Mouse (Mus musculus) adrenal gland, adult (tissue): ENCODE results near the gene Ifrd1.

Experiments used
- DNase-seq, 2 experiments: peaks; one replicate each; pipeline ENCODE4 v3.0.0; 2022 to 2023; ENCODE audit warnings: low spot score in 1 of 2; ENCODE audit not compliant: inconsistent age in 2 of 2

Ifrd1 gene

DNA sequence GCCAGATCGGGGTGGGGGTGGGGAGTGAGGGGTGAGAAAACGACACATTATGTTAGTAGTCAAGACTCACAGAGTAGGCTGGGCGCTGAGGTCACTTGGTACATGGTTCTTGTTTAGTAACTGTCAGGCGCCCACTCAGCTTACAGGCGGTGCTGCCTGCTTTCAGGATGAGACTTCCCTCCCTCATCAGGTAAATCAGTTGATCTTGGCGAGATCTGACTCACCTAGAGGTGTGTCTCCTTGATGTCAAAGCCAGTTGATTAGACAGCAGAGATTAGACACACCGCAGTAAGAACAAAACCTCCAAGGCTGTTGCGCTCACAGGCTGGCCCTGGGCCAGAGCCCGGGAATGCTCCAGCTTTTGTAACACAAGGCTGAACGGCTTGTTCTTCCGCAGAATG is 4.5 kb downstream of the Ifrd1 start:
- DNase-seq, result peak; percentile 93 to 96

DNA sequence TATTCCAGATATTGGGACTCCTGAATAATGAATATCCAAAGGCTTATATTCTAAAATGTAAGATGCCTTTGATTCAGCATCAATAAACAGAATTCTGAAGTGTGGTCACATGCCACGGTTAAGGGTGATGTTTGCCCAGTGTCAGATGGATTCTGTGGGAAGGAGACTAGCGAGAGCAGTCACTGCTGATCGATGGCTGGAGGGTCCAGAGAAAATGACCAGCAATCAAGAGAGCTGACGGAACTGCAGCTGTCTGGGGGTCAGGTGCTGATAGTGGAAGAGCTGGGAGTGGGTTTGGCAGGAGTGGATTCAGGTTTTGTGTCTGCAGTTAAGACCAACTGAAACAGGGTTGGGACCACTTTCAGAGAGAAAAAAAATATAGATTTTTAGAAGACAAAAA is 5.1 kb downstream of the Ifrd1 start:
- DNase-seq, result peak in 1 of 2 experiments; percentile 38

DNA sequence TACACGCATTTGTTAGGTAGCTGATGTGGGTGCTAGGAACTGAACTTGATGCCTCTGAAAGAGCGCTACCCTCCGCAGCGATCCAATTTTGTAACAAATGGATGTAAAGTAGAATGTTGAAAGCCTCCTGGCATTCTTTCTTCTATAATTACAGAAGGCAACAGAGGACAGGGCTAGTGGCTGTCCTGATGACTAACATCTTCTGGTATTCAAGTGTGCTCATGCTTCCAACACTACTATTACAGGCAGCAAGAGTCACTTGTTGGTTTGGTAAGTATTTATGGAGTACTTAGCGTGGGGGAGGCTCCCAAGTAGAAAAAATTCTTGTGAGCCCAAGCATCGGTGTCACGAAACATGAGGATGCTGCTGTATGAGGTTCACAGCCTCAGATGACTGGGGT is 9.1 kb downstream of the Ifrd1 start:
- no peak for DNase-seq

DNA sequence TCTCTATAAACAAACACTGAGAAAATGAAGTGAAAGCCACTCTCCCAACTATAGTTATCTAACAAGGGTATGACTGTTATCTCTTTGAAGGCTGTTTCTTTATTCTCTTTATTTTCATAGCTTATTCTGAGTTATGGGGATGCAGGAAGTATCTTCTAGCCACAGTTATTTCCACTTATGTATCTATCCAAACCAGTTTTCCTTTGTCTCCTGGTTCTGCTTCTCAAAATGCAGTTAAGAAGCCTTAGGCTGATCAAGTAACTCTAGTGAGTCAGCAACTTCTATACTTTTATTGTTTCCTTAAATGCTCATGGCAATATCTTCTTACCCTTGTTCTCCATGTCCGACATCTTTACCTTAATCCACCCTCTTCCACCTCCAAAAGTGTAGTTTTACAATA is 16.1 kb downstream of the Ifrd1 start:
- DNase-seq, result no peak

DNA sequence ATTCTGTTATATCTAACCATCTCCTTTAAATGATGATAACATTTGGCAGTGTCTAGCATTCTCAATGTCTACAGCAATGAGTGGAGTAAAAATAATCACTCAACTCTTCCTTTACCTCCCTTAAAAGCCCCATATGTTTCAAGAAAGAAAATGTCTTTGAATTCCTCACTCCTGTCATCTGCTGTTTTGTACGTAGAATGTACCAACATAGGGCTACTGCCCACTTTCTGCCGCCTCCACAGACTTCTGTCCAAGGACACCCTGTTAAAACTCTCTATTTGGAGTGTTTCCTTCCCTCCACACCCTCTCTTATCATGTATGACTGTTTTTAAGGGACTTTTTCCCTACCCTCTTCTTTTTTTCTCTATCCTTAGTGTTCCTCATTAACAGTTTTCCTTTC is 16.7 kb downstream of the Ifrd1 start:
- no peak for DNase-seq

DNA sequence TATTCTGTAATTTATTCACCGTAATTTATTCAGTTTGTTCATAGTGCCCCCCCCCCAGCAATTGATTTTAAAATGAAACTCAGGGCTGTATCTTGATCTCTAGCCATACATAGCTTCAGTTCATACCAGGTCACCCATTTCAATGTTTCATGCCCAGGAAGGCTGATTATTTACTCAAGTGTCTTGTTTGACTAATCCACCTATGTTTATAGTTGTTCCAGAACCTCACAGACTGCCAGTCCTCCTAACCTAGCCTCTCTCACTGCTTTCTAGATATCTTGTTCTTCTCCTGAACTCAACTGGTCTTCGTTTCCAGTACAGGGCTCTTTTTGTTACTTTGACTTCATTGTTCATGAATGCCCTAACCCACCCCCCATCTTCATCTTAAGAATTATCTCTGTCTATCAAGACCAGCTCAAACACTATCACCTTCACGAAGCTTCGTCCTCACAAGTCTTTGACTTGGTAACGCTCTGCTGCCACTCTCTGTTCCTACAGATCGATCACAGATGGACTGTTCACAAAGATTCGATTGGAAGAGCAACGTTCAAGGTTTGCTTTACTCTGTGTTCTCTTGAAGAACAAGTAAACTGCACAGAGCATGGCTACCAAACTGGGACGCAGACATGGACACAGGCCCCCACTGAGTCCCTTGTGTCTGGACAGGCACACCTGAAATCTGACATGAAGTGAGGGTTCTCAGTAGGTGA is 24.0 kb downstream of the Ifrd1 start:
- peak in 1 of 2 experiments; percentile 48 for DNase-seq

DNA sequence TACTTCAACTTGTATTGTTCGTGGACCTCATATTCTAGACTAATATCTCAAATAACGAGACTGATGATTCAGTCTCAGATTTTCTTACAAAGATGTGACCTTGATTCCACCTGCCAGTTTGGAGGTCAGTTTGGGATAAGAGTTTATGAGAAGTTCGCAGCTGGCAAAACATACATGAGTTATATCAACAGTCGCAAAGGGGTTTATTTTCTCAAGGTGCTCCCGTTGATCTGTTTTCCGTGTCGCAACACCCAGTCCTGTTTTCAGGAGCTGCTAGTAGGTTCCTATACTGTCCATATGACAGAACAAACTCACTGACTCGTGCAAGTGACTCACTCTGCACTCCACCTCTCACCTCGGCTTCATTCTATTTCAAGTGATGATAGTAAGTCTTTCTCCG is 24.6 kb downstream of the Ifrd1 start:
- DNase-seq, result no peak

DNA sequence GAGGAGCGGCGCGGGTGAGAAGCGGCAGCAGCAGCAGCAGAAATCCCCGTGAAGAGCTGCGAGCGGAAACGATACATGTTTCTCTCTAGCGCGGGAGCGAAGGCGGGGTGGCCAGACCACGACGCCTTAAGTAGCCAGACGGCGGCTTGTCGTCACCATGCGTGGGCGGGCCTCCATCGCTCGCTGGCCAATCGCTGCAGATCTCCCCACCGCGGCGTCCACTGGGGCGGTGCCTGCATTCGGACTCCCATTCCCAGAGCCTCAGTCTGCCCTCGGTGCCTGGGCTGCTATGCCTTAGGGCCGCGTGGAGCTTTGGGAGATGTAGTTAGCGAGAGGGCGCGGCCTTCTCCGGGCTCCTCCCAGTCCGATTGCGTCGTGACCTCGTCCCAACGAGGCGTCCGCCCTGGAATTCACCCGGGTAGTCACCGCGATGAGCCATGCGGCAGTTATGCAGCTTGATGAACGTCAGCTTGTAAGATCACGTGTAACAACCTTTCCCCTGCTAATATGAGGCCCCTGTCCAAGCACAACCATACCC is 25.2 kb downstream of the Ifrd1 start:
- DNase-seq, result peak; percentile 99

DNA sequence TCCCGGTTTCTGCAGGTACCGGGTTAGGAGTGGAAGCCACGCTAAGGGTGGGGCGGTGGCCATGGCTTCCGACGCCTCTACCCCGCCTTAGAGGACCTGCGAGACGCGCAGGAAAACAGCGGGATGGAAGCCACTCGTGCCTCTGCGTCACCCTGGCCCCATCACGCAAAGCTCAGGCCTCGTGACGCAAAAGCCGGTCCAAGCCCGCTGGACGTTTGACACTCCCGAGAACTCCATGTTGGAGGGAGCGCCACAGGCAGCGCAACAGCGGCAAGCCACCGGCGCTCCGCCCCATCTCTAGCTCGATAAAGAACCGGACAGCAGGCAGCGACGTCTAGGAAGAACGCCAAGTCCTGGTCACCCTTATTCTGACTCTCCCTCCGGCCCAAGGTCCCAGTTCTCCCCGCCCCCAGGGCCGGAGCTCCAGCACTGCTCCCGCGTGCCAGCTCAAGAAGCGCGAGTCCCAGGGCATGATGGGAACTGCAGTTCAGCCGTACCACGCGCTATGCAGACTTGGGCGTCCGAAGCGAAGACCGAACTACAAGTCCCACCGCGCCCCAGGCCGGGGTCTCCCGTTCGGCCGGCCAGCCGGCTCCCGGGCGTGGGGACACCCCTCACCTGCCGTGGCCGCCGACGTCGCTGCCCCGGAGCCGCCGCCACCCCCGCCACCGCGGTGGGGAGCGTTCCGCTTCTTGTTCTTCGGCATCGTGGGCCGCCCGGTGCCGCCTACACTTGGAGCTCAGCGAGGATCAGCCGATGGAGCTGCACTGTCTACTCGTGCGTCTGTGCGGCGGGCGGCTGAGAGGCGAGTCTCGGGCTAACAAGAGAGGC is 25.8 kb downstream of the Ifrd1 start:
- DNase-seq, result peak; percentile 98

DNA sequence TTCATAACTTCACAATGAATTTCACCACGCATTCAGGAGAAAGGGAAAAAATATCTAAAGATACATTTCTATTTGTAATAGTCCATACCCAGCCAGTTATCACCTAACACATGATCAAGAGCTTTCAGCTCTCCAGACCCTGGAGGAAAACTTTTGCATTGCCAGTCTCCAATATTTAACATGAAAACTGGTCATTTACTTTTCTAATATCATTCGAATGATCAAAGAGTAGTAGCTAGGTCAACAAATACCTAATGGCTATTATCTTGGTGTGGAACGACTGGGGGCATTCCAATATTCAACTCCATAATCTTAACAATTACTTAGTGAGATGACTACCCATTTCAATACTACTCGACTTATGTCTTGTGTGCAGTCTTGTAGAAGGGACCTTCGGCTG is 26.7 kb downstream of the Ifrd1 start:
- DNase-seq, result peak in 1 of 2 experiments; percentile 69

DNA sequence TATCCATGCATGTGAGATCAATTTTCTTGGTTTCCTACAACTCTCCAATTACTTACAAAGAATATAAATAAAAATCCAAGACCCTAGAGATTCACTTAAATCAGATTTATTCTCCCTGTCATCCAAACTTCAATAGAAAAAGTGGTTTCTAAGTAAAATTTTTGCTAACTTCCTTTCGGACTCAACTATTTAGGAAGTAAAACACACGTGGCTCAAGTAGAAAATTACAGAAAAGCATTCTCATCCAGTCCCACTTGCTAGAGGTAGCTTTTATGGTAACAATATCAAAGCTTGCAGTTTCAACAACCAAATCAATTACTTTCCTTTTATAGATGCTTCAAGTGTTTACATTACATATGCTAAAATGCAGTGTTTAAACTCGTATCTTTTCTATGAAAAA is 27.4 kb downstream of the Ifrd1 start:
- DNase-seq, result no peak

DNA sequence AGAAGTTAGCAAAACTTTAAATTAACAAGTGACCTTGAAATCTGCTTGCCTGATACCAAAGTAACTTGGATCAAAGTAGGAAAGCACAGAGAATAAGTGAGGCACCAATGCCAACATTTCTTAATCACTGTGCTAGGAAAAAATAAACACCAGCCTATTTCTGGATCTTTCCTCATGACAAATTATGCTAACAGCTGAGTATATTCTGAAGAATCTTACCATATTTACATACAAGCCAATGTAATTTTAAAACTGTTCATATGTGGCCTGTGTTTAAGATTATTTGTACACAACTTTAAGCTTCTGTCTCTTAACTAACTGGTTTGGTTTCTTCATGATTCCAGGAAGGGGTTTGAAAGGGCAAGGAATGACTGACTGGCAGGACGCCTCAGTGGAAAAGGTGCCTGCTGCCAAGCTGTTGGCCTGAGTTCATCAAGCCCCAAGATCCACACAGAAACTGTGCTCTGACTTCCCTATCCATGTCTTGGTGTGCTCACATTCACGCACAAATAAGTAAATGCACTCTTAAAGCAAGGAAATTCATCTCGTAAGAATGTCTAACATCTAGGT is 28.2 kb downstream of the Ifrd1 start:
- DNase-seq, result peak; percentile 37 to 86

DNA sequence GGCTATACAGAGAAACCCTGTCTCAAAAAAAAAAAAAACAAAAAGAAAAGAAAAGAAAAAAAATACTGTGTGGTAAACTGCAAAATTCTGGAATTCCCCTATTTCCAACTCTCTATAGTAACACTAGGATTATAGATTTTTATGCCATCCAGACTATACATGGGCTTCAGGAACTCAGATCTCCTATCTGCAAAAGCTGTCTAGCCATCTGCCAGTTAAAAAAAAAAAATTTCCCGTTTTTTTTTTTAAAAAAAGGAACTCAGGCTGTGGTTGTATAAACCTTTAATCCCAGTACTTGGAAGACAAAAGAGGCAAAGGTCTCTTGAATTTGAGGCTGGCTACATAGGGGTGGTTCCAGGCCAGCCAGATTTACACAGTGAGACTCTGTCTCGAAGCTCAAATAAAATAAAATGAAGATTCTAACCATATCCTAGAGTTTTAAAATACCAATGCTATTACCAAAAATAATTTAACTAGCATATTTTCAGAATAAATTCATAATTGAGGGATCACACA is 29.8 kb downstream of the Ifrd1 start:
- no peak for DNase-seq

DNA sequence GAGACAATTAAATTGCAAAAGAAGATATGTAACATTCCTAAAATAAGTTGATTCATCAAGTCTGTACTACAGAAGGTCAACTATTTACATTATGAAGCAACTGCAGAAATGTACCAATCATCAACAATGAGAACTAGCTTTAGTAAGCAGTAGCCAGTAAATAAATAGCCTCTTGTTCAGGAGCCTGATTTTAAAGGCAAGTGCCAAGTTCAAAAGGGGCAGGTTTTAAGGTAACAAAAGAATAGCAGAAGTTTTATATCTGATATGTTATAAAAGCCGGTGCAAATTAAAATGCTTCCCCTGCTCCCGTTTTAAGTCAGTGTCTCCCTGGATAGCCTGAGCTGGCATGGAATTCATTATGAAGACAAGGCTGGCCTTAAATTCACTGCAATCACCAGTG is 30.5 kb downstream of the Ifrd1 start:
- peak in 1 of 2 experiments; percentile 53 for DNase-seq

DNA sequence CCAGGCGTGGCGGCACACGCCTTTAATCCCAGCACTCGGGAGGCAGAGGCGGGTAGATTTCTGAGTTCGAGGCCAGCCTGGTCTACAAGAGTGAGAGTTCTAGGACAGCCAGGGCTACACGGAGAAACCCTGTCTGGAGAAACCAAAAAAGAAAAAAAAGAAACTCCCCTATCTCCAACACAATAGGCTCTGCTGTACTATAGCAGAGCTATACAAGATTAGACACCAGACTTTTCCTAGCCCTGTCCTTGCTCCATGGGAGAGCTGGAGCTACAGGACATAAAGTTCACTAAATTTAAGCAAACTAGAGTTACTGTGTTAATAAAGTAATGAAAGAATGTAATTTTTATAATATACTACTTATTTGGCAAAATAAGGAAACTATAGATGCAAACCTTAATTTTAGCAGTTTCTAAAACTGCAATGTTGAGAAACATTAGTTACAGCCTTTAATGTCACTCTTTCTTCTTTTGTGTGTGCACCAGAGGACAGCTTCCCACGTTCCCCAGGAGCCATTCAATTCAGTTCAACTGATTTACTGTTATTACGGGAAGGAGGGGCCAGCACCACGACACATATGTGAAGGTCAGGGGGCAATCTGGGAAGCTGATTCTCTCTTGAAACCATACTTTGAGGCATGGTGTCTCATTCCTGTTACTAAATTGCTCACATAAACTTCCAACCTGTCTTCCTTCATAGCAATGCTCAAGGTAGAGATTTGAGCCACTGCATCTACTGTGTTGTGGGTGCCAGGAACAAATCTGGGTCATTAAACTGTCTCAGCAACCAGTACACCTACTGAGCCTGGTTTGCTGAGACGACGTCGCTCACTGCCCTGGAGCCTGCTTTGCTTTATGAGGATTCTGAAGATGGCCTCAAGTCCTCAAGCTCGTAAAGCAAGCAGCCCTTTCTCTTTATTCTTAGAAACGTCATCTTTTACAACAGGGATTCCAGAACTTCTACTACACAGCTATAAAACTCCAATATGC is 33.1 kb downstream of the Ifrd1 start:
- peak in 1 of 2 experiments; percentile 27 for DNase-seq

DNA sequence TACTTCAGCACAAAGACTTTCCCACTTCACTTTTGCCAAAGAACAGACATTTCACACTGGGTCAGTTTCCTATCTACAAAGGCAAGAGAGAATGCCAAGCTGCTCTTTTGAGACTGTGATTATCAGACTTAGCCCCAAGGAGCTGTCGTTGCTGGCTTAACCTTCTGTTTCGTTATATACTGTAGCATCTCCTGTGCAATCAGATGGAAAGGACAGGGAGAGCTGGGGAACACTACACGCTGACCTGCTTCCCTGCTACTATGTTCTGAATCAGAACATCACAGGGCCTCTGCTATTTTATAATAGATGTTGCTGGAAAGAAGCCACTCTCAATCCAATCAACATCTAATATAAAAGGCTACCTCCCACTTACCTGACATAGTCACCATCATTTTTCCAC is 39.3 kb downstream of the Ifrd1 start:
- DNase-seq, result peak in 1 of 2 experiments; percentile 18

DNA sequence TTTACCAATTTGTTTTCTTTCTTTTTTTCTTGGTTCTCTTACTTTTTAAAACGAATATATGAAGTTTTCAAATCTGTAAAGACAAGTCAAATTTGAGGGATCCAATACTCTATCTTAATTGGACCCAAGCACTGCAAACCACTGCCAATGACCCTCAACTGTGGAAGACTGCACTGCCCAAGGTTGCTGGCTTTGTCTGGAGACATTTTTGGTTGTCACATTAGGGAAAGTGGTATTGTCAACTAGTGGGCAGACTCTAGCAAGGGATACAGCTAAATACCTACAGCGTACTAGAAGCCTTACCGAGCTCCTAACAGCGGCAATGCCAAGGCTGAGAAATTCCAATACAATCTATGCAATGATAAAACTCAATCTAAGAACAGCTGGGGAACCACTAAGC is 40.4 kb downstream of the Ifrd1 start:
- peak in 1 of 2 experiments; percentile 33 for DNase-seq

DNA sequence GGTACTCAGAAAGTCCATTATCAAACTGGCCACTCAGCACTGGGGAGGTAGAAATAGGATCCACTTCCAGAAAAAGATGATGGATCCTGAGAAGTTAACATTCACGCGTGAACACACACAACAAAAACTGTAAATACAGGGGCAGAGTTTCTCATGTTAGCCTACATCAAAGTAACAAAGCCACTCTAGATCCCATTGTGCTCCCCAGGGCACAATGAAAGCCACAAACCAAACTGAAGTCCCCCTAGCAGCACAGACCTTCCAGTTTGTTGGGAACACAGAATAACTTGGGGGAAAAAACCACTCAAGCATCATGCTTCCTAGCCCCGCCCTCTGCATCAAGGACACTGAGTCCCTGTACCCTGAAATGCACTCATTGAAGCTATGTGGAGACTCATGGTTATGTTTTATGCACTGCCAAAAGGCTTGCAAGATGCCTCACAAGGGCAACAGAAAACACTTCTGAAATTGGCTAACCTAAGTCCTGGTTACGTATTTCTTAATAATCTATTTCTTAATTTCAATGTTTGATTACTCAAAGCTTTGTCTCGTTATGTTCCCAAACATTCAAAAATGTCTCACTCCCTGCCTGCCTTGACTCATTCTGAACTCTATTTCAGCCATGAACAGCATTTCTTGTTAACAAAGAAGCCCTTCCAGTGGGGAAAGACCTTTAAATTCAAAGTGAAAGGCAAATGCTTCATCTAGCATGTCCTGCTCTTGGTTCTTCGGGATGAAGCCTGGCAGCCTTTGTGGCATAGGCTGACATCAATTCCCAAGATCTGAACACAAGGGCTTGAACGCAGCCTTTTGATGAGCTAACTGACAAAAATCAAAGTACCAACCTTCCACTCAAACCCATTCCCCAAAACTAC is 45.9 kb downstream of the Ifrd1 start:
- peak in 1 of 2 experiments; percentile 84 for DNase-seq

DNA sequence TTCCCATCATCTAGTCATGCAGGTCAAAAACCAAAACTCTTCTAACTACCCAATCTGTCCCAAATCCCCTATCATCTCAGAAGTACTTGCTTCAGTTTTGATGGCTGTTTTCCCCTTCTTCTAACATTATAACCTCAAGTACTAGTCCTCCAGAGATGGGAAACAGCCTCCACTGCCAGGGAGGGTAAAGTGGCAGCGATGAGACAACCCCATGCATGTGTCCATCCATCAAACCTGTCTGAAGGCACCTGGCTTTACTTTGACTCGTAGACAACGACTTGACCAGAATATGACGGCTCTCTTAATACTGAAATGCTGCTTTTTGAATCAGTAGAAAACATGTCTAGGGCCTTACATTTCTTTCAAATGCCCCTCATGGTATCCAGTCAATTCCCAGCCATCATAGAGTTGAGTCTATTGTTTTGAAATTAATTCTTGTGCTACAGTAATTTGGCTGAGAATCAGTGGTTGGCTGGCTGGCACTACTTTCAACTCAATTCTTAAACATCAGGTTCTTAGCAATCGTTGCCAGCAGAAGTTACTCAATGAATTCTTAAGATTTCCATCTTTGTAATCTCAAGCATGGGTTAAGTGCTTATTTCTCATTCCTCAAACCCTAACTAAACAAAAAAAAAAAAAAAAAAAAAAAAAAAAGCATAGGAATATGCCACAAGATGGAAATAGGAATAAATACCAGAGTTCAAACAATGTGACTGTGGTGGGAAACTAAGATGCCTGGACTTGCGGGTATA is 47.6 kb downstream of the Ifrd1 start:
- peak in 1 of 2 experiments; percentile 43 for DNase-seq
